Mouse (Mus musculus): ENCODE data around the gene Fcrl6. TPM values are rescaled to one million over a fixed set of nuclear protein-coding genes. Genes with fewer than 3 reads are reported as not detected.
A peak's percentile ranks its signal among the peaks of the same experiment; 100 is the strongest.

Gene Fcrl6
- polyA plus RNA-seq, 1 experiment from 2014 or later: not detected

- 87% methylated on average over 5 of the region's 5 CpGs for WGBS
- Histone ChIP-seq H3K27ac (replicated peaks) (no peak overlapping the region), H3K9ac (no peak overlapping the region), H3K4me3 (no peak overlapping the region), H3K36me3 (no peaks in the 10 kb centered on the region), H3K4me2 (peak overlapping the region; percentile 80), H3K9me3 (0 out of 2 replicates have a peak, but pooled peaks cover 1% of the 10 kb centered on the region), H3K4me1 (peaks cover 24% of the 10 kb centered on the region), H3K27me3 (replicated peaks) (no peaks in the 10 kb centered on the region)
- no peak for ATAC-seq (ENCODE audit: extremely low read depth, insufficient number of reproducible peaks, low FRiP score, low TSS enrichment)
Measured at GRCm38 (mm10) chr1:172631721-172632120, 29.4 kb upstream of the Fcrl6 start.

DNA sequence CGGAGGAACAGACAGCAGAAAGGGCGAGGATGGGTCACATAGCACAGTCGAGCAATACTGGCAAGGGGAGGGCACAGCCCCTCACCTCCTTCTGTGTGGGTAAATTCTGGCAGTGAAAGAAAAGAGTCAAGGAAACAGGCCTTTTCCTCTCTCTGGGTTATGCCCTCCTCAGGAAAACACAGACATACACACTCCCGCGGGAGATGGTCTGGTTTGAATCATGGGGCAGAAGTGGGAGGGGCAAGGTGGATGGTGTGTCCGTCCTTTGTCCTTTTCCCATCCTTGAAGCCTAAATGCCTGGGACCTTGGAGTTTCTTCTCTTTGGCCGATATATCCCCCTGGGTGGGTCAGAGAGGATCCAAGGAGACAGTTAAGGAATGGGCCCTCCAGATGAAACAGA is 27.5 kb upstream of the Fcrl6 start:
- WGBS: 56% methylated on average over 7 of the region's 7 CpGs
- no peak overlapping the region for H3K4me2 ChIP-seq
- peaks cover 5% of the 10 kb centered on the region; the same call in 1 of the 2 replicates for H3K9me3 ChIP-seq
- H3K27ac ChIP-seq (replicated peaks): no peak overlapping the region
- ATAC-seq (ENCODE audit: extremely low read depth, insufficient number of reproducible peaks, low FRiP score, low TSS enrichment): no peak
- H3K4me1 ChIP-seq: peaks cover 19% of the 10 kb centered on the region
- no peaks in the 10 kb centered on the region for H3K36me3 ChIP-seq
- H3K9ac ChIP-seq: no peak overlapping the region
- H3K4me3 ChIP-seq: no peak overlapping the region
- H3K27me3 ChIP-seq (replicated peaks): no peaks in the 10 kb centered on the region

- no peak for ATAC-seq (ENCODE audit: extremely low read depth, insufficient number of reproducible peaks, low FRiP score, low TSS enrichment)
- Histone ChIP-seq H3K9ac (no peak overlapping the region), H3K36me3 (no peaks in the 10 kb centered on the region), H3K27ac (replicated peaks) (no peak overlapping the region), H3K4me2 (no peak overlapping the region), H3K4me1 (0 out of 2 replicates have a peak, but pooled peaks cover 3% of the 10 kb centered on the region), H3K4me3 (no peak overlapping the region), H3K9me3 (peaks cover 5% of the 10 kb centered on the region; the same call in 1 of the 2 replicates), H3K27me3 (replicated peaks) (no peaks in the 10 kb centered on the region)
- WGBS: 76% methylated on average over 3 of the region's 3 CpGs
Measured at GRCm38 (mm10) chr1:172626306-172626705, 24.0 kb upstream of the Fcrl6 start.

DNA sequence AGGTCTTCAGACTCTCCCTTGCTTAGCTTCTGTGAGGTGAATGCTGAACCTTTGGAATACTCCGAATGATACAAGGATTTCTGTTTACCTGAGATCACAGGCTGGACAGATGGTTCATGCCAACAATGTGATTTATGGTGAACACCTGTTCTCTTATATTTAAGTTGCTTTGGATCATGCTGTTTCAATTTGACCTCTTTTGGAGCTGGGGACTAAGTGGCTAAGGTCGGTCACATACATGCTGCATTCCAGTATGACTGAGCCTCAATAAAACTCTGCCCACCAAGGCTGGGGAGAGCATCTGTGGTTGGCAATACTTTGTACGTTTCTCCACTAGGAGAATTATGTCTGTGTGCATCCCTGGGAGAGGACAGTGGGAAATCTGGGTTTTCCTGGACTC is 21.7 kb upstream of the Fcrl6 start:
- no peak for ATAC-seq (ENCODE audit: extremely low read depth, insufficient number of reproducible peaks, low FRiP score, low TSS enrichment)
- 75% methylated on average over 3 of the region's 3 CpGs for WGBS

DNA sequence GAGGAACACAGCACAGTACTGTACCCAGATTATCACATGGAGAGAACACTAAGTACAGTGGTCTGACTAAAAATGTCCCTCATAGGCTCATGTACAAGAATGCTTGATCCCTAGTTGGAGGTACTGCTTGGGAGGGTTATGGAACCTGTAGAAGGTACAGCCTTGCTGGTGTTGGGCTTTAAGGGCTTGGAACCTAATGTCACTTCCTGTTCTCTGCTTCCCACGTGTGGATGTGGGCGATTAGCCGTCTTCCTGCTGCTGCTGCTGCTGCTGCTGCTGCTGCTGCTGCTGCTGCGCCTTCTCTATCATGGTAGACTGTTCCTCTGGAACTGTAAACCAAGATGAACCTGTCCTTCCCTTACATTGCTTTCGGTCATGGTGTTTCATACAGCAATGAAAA is 21.2 kb upstream of the Fcrl6 start:
- Histone ChIP-seq H3K9me3 (peaks cover 5% of the 10 kb centered on the region; the same call in 1 of the 2 replicates), H3K4me3 (no peak overlapping the region), H3K27me3 (replicated peaks) (no peaks in the 10 kb centered on the region; the same call in 1 of the 2 replicates), H3K9ac (no peak overlapping the region), H3K4me2 (no peak overlapping the region), H3K27ac (replicated peaks) (no peak overlapping the region), H3K36me3 (no peaks in the 10 kb centered on the region), H3K4me1 (no peaks in the 10 kb centered on the region)
- no peak for ATAC-seq (ENCODE audit: extremely low read depth, insufficient number of reproducible peaks, low FRiP score, low TSS enrichment)
- WGBS: 54% methylated on average over 5 of the region's 5 CpGs

More for the DNA sequence above, 21.7 kb upstream of the Fcrl6 start:
- H3K4me2 ChIP-seq: no peak overlapping the region
- peaks cover 5% of the 10 kb centered on the region; the same call in 1 of the 2 replicates for H3K9me3 ChIP-seq
- H3K27ac ChIP-seq (replicated peaks): no peak overlapping the region
- no peaks in the 10 kb centered on the region for H3K4me1 ChIP-seq
- H3K9ac ChIP-seq: no peak overlapping the region
- no peak overlapping the region for H3K4me3 ChIP-seq
- H3K36me3 ChIP-seq: no peaks in the 10 kb centered on the region
- H3K27me3 ChIP-seq (replicated peaks): no peaks in the 10 kb centered on the region; the same call in 1 of the 2 replicates

- H3K36me3 ChIP-seq: no peaks in the 10 kb centered on the region
- no peak overlapping the region for H3K27ac ChIP-seq (replicated peaks)
- H3K27me3 ChIP-seq (replicated peaks): peaks cover 13% of the 10 kb centered on the region
- H3K4me1 ChIP-seq: peaks cover 10% of the 10 kb centered on the region
- H3K9ac ChIP-seq: no peak overlapping the region
- no peaks in the 10 kb centered on the region for H3K9me3 ChIP-seq
- 17% methylated on average over 7 of the region's 7 CpGs for WGBS
- no peak for ATAC-seq (ENCODE audit: extremely low read depth, insufficient number of reproducible peaks, low FRiP score, low TSS enrichment)
- H3K4me2 ChIP-seq: no peak overlapping the region
- H3K4me3 ChIP-seq: no peak overlapping the region
Measured at GRCm38 (mm10) chr1:172619235-172619634, 16.9 kb upstream of the Fcrl6 start.

DNA sequence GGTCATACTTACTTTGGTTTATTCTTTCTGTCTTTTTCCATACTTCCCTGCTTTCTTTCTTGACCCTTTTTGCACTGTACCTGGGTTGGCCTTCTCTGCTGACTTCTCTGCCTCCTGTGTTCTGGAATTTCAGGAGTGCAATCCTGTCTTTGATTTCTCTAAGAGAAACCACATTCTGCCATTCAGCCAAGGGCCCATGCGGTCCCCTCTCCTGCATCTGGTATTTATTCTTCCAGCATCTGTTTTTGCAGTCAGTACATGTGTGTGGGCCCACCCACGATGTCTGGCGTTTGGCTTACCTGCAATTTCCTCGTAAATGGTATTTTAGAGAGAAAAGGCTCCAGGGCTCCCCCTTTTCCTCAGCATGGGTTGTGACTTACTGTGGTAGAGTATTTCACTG is 15.8 kb upstream of the Fcrl6 start:
- Histone ChIP-seq H3K4me3 (no peak overlapping the region), H3K9ac (no peak overlapping the region), H3K4me1 (peaks cover 10% of the 10 kb centered on the region), H3K27me3 (replicated peaks) (peaks cover 13% of the 10 kb centered on the region), H3K4me2 (no peak overlapping the region), H3K36me3 (no peaks in the 10 kb centered on the region), H3K9me3 (no peaks in the 10 kb centered on the region), H3K27ac (replicated peaks) (no peak overlapping the region)
- 74% methylated on average over 4 of the region's 4 CpGs for WGBS
- ATAC-seq (ENCODE audit: extremely low read depth, insufficient number of reproducible peaks, low FRiP score, low TSS enrichment): no peak

- no peak overlapping the region for H3K27ac ChIP-seq (replicated peaks)
- H3K9me3 ChIP-seq: no peaks in the 10 kb centered on the region
- H3K4me2 ChIP-seq: peak overlapping the region; percentile 69
- H3K4me1 ChIP-seq: peaks cover 10% of the 10 kb centered on the region
- 36% methylated on average over 14 of the region's 14 CpGs for WGBS
- H3K36me3 ChIP-seq: no peaks in the 10 kb centered on the region
- no peak overlapping the region for H3K9ac ChIP-seq
- ATAC-seq (ENCODE audit: extremely low read depth, insufficient number of reproducible peaks, low FRiP score, low TSS enrichment): no peak
- peak overlapping the region; percentile 40 for H3K4me3 ChIP-seq
- peaks cover 13% of the 10 kb centered on the region for H3K27me3 ChIP-seq (replicated peaks)
Measured at GRCm38 (mm10) chr1:172617365-172618076, 15.2 kb upstream of the Fcrl6 start.

- no peaks in the 10 kb centered on the region for H3K36me3 ChIP-seq
- no peak for ATAC-seq (ENCODE audit: extremely low read depth, insufficient number of reproducible peaks, low FRiP score, low TSS enrichment)
- peak overlapping the region; percentile 45 for H3K9ac ChIP-seq
- no peaks in the 10 kb centered on the region for H3K9me3 ChIP-seq
- H3K4me1 ChIP-seq: peaks cover 10% of the 10 kb centered on the region
- 19% methylated on average over 22 of the region's 22 CpGs for WGBS
- H3K4me2 ChIP-seq: peak overlapping the region; percentile 69
- peaks cover 18% of the 10 kb centered on the region for H3K27me3 ChIP-seq (replicated peaks)
- H3K27ac ChIP-seq (replicated peaks): no peak overlapping the region
- H3K4me3 ChIP-seq: peak overlapping the region; percentile 40
Measured at GRCm38 (mm10) chr1:172616537-172617300, 14.4 kb upstream of the Fcrl6 start.

DNA sequence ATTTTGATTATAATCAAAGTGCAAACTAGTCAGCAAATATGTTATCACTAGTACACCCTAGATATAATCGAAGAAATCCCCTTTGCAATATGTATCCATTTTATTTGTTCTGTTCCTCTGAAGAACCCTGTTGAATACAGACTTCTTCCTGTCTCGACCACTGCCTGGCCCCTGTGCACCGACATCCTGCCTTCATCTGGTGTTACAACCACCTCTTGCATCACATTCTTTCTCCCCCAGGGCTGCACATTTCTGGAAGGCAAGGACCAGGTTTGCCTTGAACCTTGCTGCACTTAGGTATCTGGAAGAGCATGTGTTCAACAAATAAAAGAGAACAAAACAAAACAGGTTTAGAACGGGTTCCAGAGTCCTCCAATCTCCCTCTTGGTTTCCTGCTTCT is 13.1 kb upstream of the Fcrl6 start:
- Histone ChIP-seq H3K27ac (replicated peaks) (no peak overlapping the region), H3K27me3 (replicated peaks) (peaks cover 26% of the 10 kb centered on the region), H3K4me2 (no peak overlapping the region), H3K4me1 (peaks cover 10% of the 10 kb centered on the region), H3K36me3 (no peaks in the 10 kb centered on the region), H3K4me3 (no peak overlapping the region), H3K9ac (no peak overlapping the region), H3K9me3 (no peaks in the 10 kb centered on the region)
- no peak for ATAC-seq (ENCODE audit: extremely low read depth, insufficient number of reproducible peaks, low FRiP score, low TSS enrichment)
- WGBS: 51% methylated on average over 4 of the region's 4 CpGs

GRCm38 (mm10) chr1:172614654-172615053 is 12.3 kb upstream of the Fcrl6 start:
- H3K27me3 ChIP-seq (replicated peaks): peaks cover 26% of the 10 kb centered on the region
- WGBS: 78% methylated on average over 10 of the region's 10 CpGs

More at GRCm38 (mm10) chr1:172614654-172615053, 12.3 kb upstream of the Fcrl6 start:
- ATAC-seq (ENCODE audit: extremely low read depth, insufficient number of reproducible peaks, low FRiP score, low TSS enrichment): no peak
- Histone ChIP-seq H3K9ac (no peak overlapping the region), H3K4me1 (peaks cover 10% of the 10 kb centered on the region), H3K36me3 (no peaks in the 10 kb centered on the region), H3K9me3 (no peaks in the 10 kb centered on the region), H3K4me2 (no peak overlapping the region), H3K4me3 (no peak overlapping the region), H3K27ac (replicated peaks) (no peak overlapping the region)

Measured in heart, embryonic 13.5 days (tissue).